ENCODE assay signal across 23 mouse cellular contexts in genomic region chr13:106690125-106690524, GRCm38 (mm10).
DNase-seq lines count a peak whose midpoint lies in the region; ATAC-seq and TF ChIP-seq lines count a peak whose summit lies in the region.
"Had no signal": no experiment of that assay in that cellular context is flagged by ENCODE, and none has a peak within 500 bp of the region (broad histone marks: within the 10 kb centered on the region; RNA-seq: fewer than 3 reads in every experiment).

No protein-coding gene starts in this region.

- DNase-seq in hindbrain, postnatal 0 days (ENCODE audit: low spot score) = no peak
- no peak for DNase-seq in midbrain, postnatal 0 days (ENCODE audit: low spot score)
- DNase-seq in brain, adult 2 months (ENCODE audit: low read depth, low spot score) = peak; percentile 61
- DNase-seq: adrenal gland, adult 8-10 months; B cell, adult 2 months; cerebellum, adult 8-10 months; cerebellum, postnatal 25 days; gastrocnemius, adult 2 months; heart, adult 2 months; heart, postnatal 4 days; kidney, adult 11 months; kidney, postnatal 14 days; left cerebral cortex, postnatal 4 days; liver, postnatal 0 days; lung, postnatal 36 days had no signal

- TF ChIP-seq CTCF in hindbrain, postnatal 0 days (IDR thresholded peaks at IDR 0.05; ENCODE audit: low read depth) = no peak
- no peak for TF ChIP-seq CTCF in midbrain, postnatal 0 days (IDR thresholded peaks at IDR 0.05)

- H3K4me2 ChIP-seq in hindbrain, embryonic 16.5 days (ENCODE audit: low read length) = no peak overlapping the region
- H3K4me2 ChIP-seq in hindbrain, postnatal 0 days (ENCODE audit: low read depth, low read length) = no peak overlapping the region
- H3K4me2 ChIP-seq in midbrain, embryonic 12.5 days (replicated peaks) = no peak overlapping the region
- no peak overlapping the region for H3K4me2 ChIP-seq in midbrain, postnatal 0 days (ENCODE audit: low read depth, low read length, poor library complexity, severe bottlenecking)
- H3K4me2 ChIP-seq: heart, embryonic 12.5 days; liver, embryonic 12.5 days; neural tube, embryonic 12.5 days had no signal

- WGBS in hindbrain, embryonic 16.5 days = 59% methylated on average over 3 of the region's 3 CpGs
- WGBS in hindbrain, postnatal 0 days = 38% methylated on average over 3 of the region's 3 CpGs
- WGBS in midbrain, embryonic 12.5 days = 72% methylated on average over 3 of the region's 3 CpGs
- 47% methylated on average over 3 of the region's 3 CpGs for WGBS in midbrain, postnatal 0 days

- H3K27ac ChIP-seq in hindbrain, embryonic 16.5 days (ENCODE audit: low read depth, low read length) = no peak overlapping the region
- no peak overlapping the region for H3K27ac ChIP-seq in hindbrain, postnatal 0 days
- H3K27ac ChIP-seq in midbrain, embryonic 12.5 days (replicated peaks) = no peak overlapping the region
- H3K27ac ChIP-seq in midbrain, postnatal 0 days (ENCODE audit: low read depth, low read length) = no peak overlapping the region
- H3K27ac ChIP-seq: gastrocnemius, adult 2 months; heart, adult 2 months; liver, embryonic 12.5 days; neural tube, embryonic 12.5 days had no signal

- H3K9ac ChIP-seq in hindbrain, embryonic 16.5 days (ENCODE audit: low read depth, low read length) = no peak overlapping the region
- no peak overlapping the region for H3K9ac ChIP-seq in hindbrain, postnatal 0 days (replicated peaks; ENCODE audit: low read length)
- H3K9ac ChIP-seq in midbrain, embryonic 12.5 days (replicated peaks) = no peak overlapping the region
- H3K9ac ChIP-seq in midbrain, postnatal 0 days (replicated peaks; ENCODE audit: low read length, poor library complexity, severe bottlenecking) = no peak overlapping the region
- H3K9ac ChIP-seq: heart, embryonic 12.5 days; liver, embryonic 12.5 days; liver, postnatal 0 days; neural tube, embryonic 12.5 days had no signal

- no peak overlapping the region for H3K4me3 ChIP-seq in hindbrain, embryonic 16.5 days (ENCODE audit: low read length)
- no peak overlapping the region for H3K4me3 ChIP-seq in hindbrain, postnatal 0 days (ENCODE audit: low read length)
- no peak overlapping the region for H3K4me3 ChIP-seq in midbrain, embryonic 12.5 days
- H3K4me3 ChIP-seq in midbrain, postnatal 0 days (ENCODE audit: low read depth, low read length) = no peak overlapping the region
- H3K4me3 ChIP-seq: gastrocnemius, adult 2 months; heart, adult 2 months; heart, embryonic 12.5 days; left cerebral cortex, adult 2 months; liver, embryonic 12.5 days; neural tube, embryonic 12.5 days had no signal

- H3K4me1 ChIP-seq in hindbrain, embryonic 16.5 days (ENCODE audit: control insufficient read depth, insufficient read depth, low read depth, low read length) = no peaks in the 10 kb centered on the region
- 0 out of 2 replicates have a peak, but pooled peaks cover 2% of the 10 kb centered on the region for H3K4me1 ChIP-seq in hindbrain, postnatal 0 days (ENCODE audit: insufficient read depth, low read length)
- H3K4me1 ChIP-seq in midbrain, embryonic 12.5 days = no peaks in the 10 kb centered on the region
- no peaks in the 10 kb centered on the region for H3K4me1 ChIP-seq in midbrain, postnatal 0 days (ENCODE audit: insufficient read depth, low read length)
- H3K4me1 ChIP-seq: heart, embryonic 12.5 days; liver, embryonic 12.5 days; neural tube, embryonic 12.5 days had no signal

- H3K36me3 ChIP-seq in hindbrain, embryonic 16.5 days (ENCODE audit: control insufficient read depth, insufficient read depth, low read length) = no peaks in the 10 kb centered on the region
- H3K36me3 ChIP-seq in hindbrain, postnatal 0 days (ENCODE audit: insufficient read depth, low read length) = no peaks in the 10 kb centered on the region
- no peaks in the 10 kb centered on the region for H3K36me3 ChIP-seq in midbrain, embryonic 12.5 days
- no peaks in the 10 kb centered on the region for H3K36me3 ChIP-seq in midbrain, postnatal 0 days (ENCODE audit: insufficient read depth, low read length)
- H3K36me3 ChIP-seq: heart, embryonic 12.5 days; liver, embryonic 12.5 days; neural tube, embryonic 12.5 days had no signal

- no peaks in the 10 kb centered on the region for H3K27me3 ChIP-seq in hindbrain, embryonic 16.5 days (replicated peaks; ENCODE audit: control insufficient read depth, insufficient read depth, low read length)
- H3K27me3 ChIP-seq in hindbrain, postnatal 0 days (ENCODE audit: insufficient read depth, low read length) = no peaks in the 10 kb centered on the region
- no peaks in the 10 kb centered on the region for H3K27me3 ChIP-seq in midbrain, embryonic 12.5 days
- no peaks in the 10 kb centered on the region for H3K27me3 ChIP-seq in midbrain, postnatal 0 days (ENCODE audit: insufficient read depth, low read length)
- H3K27me3 ChIP-seq: heart, embryonic 12.5 days; liver, embryonic 12.5 days; neural tube, embryonic 12.5 days had no signal

- ATAC-seq in hindbrain, embryonic 16.5 days = peak; percentile 34; the same call in 1 of the 2 replicates
- no peak for ATAC-seq in hindbrain, postnatal 0 days
- 0 out of 2 replicates have a peak, but pooled peaks have one; percentile 27 for ATAC-seq in midbrain, embryonic 12.5 days (ENCODE audit: low FRiP score, low read depth)
- no peak for ATAC-seq in midbrain, postnatal 0 days (ENCODE audit: low FRiP score)
- ATAC-seq in monocyte, adult 5-6 weeks (replicated peaks; ENCODE audit: insufficient number of reproducible peaks, low FRiP score, low TSS enrichment, poor library complexity, severe bottlenecking) = no peak
- ATAC-seq: forebrain, embryonic 14.5 days; liver, embryonic 12.5 days; liver, postnatal 0 days had no signal

- H3K9me3 ChIP-seq in hindbrain, embryonic 16.5 days (ENCODE audit: control insufficient read depth, low read length) = no peaks in the 10 kb centered on the region
- no peaks in the 10 kb centered on the region for H3K9me3 ChIP-seq in hindbrain, postnatal 0 days (ENCODE audit: low read length)
- no peaks in the 10 kb centered on the region for H3K9me3 ChIP-seq in midbrain, embryonic 12.5 days
- H3K9me3 ChIP-seq in midbrain, postnatal 0 days (ENCODE audit: low read length) = no peaks in the 10 kb centered on the region
- H3K9me3 ChIP-seq: heart, embryonic 12.5 days; liver, embryonic 12.5 days; neural tube, embryonic 12.5 days had no signal

Comparison
In these comparisons a context has a peak if more than half of its experiments do, and no peak if none do; other contexts are left out.
1. ATAC-seq: peak in hindbrain, embryonic 16.5 days (single experiment) and midbrain, embryonic 12.5 days (single experiment); none in hindbrain, postnatal 0 days (single experiment), midbrain, postnatal 0 days (single experiment) and monocyte, adult 5-6 weeks (single experiment).